Mouse (Mus musculus) megakaryocyte, adult 5-6 weeks (primary cell): Measurements from ENCODE around the gene Emp1. TPM values are rescaled to one million over a fixed set of nuclear protein-coding genes. Genes with fewer than 3 reads are reported as not detected.

Experiments used
- ATAC-seq: 2 replicates; pipeline ENCODE4 v1.8.0; 2016; ENCODE audit warnings: mild to moderate bottlenecking, inconsistent platforms; ENCODE audit not compliant: poor library complexity, severe bottlenecking
- total RNA-seq, 2 experiments: library from RNA; stranded (forward) in 1 of 2; stranded (reverse) in 1 of 2; fragments of 153-499, 151-499 nt in 1 of 2; fragments of 221-1000, 200-1000 nt in 1 of 2; gene quantifications; 2 replicates each; pipeline versions ENCODE4 v1.2.3 to v1.2.4; 2015 to 2017

The Emp1 gene
- total RNA-seq, 2 experiments from 2014 or later: 0.83 to 2.2 TPM

DNA sequence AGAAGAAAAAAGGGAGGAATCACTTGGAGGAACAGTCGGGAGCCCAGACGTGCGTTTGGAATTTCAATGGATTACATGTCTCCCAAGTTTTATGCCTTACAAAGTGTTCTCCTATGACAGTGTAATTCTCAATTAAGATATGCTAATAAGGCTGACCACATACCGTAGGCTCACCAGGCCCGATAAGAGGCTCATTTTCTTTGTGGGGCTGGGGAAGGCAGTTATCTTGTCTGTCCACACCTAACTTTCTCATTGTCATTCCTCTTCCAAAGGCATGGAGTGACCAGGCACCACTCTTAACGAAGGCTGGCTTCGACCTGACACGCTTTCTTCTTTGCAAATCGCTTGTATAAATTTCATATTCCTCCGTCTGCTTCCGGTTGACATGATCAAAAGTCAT, 42.7 kb downstream of the Emp1 start:
- ATAC-seq: no peak

DNA sequence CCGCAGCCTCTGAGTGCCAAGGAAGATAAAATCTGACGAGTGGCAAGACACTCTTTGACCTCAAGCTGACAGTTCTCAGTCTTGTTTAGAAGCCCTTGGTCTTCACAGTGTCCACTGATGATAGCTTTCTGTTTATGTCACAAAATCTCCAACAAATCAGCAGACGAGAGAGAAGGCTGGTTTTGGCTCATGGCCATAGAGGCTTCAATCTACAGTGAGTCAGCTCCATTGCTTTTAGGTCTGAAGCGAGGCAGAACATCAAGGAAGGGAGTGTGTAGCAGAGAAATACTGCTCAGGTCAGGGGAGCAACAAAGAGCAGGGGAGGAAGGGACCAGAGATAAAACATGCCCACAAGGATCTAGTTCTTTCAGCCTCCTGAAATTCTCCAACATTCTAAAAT, 45.0 kb downstream of the Emp1 start:
- ATAC-seq: peak; percentile 27; the same call in 1 of the 2 replicates

DNA sequence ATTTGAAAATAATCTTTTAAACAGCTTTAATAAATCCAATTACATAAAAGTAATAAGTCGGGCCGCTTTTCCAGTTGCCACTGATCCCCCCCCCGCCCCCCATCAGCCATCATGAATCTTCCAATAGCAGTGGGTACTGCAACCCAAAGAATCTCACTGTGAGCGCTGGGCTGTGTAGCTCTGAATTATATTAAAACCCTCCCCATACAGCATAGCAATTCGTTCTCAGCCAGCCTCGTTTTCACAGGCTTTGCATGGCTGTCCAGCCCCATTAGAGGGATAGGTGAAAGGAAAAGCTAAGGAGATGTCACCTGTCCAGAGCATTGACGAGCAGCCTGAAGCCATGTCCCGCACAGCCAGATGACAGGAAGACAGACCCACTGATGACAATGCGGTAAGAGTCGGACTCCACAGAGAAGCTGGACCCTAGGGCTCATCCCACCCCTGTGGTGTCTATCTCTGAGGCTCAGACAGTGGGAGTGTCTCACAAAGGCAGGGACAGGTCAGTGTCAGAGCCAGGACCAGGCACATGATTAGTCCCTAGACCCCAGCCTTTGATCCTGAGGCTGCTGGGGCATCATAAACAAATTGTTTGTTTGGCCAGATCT, 49.5 kb downstream of the Emp1 start:
- no peak for ATAC-seq

DNA sequence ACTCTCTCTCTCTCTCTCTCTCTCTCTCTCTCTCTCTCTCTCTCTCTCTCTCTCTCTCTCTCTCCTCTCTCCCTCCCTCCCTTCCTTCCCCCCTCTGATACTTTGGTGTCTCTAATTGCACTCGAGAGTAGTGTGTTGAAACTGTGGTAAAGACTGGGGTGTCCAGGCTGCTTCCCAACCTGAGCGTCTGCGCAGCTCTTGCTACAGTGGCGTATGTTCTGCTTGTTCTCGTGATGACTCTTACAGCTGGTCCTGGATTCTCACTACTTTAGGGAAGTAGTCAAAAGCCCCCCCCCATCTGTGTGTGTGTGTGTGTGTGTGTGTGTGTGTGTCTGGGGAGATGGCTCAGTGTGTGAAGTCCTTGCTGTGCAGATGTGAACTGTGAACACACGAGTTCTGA, 50.3 kb downstream of the Emp1 start:
- ATAC-seq: no peak

DNA sequence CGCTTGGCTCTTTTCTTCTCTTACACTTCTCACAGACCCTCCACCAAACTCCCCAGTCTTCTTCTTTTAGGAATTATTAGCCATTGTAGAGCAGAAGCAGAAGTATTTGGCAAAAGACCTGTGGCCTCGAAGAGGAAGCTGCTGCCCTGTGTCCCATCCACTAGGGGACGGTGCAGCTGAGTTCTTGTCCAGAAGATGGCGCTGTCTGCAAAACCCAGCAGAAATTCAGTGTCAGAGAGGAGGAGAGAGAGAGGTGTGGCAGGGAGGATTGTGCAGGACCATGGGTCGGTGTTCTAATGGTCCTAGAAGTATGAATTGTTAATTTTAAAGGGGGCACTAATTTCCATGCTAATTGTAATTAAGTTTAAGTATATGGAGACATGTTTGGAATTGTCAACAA, 55.1 kb downstream of the Emp1 start:
- ATAC-seq: peak; percentile 75

DNA sequence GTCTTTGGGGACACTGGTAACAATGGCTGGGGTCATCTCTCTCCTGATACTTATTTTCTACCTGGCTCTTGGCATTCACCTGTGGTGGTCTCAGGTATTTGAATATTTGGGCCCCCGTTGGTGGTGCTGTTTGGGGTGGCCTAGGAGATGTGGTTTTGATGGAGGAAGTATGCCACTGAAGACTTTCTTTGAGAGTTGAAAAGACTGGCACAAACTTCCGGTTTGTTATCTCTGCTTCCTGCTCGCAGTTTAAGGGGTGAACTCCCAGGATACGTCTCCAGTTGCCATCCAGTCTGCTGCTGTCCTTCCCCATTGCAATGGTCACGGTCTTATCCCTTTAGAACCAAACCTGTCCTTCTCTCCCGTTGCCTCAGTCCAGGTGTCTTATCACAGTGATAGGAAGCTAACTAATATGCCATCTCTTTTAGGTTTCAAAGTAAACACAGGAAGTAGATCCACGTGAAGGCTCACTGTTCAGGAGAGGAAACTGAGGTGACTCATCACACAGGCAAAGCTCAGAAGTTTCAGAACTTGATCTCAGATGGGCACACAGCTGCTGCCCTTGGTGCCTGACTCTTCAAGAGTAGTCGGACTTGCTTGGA, 56.0 kb downstream of the Emp1 start:
- peak; percentile 32; the same call in 1 of the 2 replicates for ATAC-seq

DNA sequence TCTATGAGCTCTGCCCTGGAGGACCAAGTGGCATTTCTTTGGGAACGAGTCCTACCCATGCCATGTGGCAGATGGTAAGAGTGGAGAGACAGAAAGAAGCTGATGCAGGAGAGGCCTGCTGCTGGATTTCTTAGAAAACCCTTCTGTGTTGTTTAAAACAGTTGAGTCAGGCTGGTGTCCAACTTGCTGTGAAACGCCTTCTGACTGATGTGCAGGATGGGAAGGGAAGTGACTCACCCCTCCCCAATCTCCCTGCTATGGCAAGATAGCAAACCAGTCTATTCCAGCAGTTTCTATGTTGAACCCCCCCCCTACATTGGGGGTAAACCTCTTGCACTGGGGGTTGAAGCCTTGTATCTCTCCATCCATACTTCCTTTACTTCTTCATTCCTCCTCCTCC, 65.9 kb downstream of the Emp1 start:
- no peak for ATAC-seq

DNA sequence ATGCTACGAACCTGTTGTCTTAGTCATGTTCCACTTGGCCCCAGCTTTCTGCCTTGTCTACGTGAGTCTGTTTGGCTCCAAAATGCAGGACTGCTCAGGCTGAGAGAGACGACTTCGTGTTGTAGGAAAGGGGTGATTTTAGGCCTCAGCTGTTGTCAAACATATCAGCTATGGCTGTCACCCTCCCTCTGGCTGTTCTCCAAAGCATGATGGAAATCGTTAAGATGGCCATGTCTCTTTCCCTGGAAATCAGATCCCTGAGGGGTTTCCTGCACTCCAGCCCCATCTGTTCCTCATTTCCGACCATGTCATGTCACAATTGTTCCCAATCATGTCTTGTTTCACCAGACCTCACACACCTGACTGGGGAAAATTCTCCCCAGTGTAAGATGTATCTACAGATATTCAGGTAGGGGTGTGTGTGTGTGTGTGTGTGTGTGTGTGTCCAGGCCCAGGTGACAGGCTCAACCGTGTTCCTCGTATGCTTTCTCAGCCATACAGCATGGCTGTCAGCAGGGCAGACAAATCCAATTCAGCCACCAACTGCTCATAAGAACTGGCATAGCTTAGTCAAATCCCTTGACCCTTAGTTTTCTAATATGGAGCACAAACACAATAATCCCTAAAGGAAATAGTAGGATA, 67.0 kb downstream of the Emp1 start:
- ATAC-seq: no peak

DNA sequence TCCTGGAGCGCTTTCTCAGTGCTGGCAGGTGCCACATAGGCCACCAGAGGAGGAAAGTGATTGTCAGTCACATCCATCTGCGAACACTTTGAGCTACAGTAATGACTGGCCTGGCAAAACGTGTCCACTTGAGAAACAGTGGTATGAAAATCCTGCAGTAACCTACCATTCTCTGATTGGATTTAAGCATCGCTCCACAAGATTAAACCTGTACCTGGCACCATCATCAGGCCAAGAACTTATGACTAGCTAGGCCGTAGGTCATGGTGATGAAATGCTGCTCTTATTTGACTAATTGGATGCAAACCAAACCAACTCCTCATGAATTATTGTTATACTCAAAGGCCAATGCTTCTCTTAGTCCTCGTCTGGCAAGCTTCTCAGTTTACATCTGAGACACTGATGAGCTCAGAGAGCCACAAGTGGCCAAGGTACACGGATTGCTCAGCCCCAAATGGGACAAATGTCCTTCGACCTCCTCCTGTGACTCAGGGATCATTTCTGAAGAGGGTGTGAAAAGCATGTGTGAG, 68.2 kb downstream of the Emp1 start:
- no peak for ATAC-seq

Other genes with a start within 250 kb of the Emp1 start
- not detected in 2 replicates for gene Gprc5d, start 244.3 kb upstream of the Emp1 start, total RNA-seq (2015)
- gene Gprc5d, start 244.3 kb upstream of the Emp1 start, total RNA-seq (2017): not detected in 2 replicates
- gene Fam234b, start 164.6 kb upstream of the Emp1 start, total RNA-seq (2015): 2.1 and 3.0 TPM in 2 replicates
- gene Fam234b, start 164.6 kb upstream of the Emp1 start, total RNA-seq (2017): 2.8 and 4.9 TPM in 2 replicates
- 2.5 and 8.5 TPM in 2 replicates for gene Hebp1, start 164.5 kb upstream of the Emp1 start, total RNA-seq (2015)
- gene Hebp1, start 164.5 kb upstream of the Emp1 start, total RNA-seq (2017): 10.8 and 15.8 TPM in 2 replicates
- not detected in 2 replicates for gene Gsg1, start 108.2 kb upstream of the Emp1 start, total RNA-seq (2015)
- 0.44 TPM in 1 of 2 replicates, not detected in the other for gene Gsg1, start 108.2 kb upstream of the Emp1 start, total RNA-seq (2017)
- not detected in 2 replicates for gene Pbp2, start 52.1 kb upstream of the Emp1 start, total RNA-seq (2015)
- not detected in 2 replicates for gene Pbp2, start 52.1 kb upstream of the Emp1 start, total RNA-seq (2017)